Mouse (Mus musculus) neural tube, embryonic 14.5 days (tissue): Measurements from ENCODE around the gene Bex6. TPM values are rescaled to one million over a fixed set of nuclear protein-coding genes. Genes with fewer than 3 reads are reported as not detected.
A peak's percentile ranks its signal among the peaks of the same experiment; 100 is the strongest.

Experiments used
- ATAC-seq: fragments of 200-750 bp; cut with Nextera tagmentation; 2 replicates; pipeline ENCODE4 v1.8.0; 2017; ENCODE audit warnings: low read depth, mild to moderate bottlenecking, moderate TSS enrichment, moderate library complexity
- H3K27ac ChIP-seq: fragments of 300-500 bp; sonication (generic); 2 replicates; pipeline ENCODE4 v1.5.1; 2014; ENCODE audit warnings: low read depth, mild to moderate bottlenecking, control low read depth, low read length, moderate library complexity, mixed read lengths
- H3K27me3 ChIP-seq: fragments of 300-500 bp; sonication (generic); 2 replicates; pipeline ENCODE4 v1.6.1; 2014; ENCODE audit warnings: low read length; ENCODE audit not compliant: control insufficient read depth, insufficient read depth
- H3K36me3 ChIP-seq: fragments of 300-500 bp; sonication (generic); 2 replicates; pipeline ENCODE4 v1.6.1; 2014; ENCODE audit warnings: low read length, mixed read lengths; ENCODE audit not compliant: control insufficient read depth, insufficient read depth
- H3K4me1 ChIP-seq: fragments of 300-500 bp; sonication (generic); 2 replicates; pipeline ENCODE4 v1.6.1; 2014; ENCODE audit warnings: low read length; ENCODE audit not compliant: control insufficient read depth, insufficient read depth
- H3K4me2 ChIP-seq: fragments of 300-500 bp; sonication (generic); 2 replicates; pipeline ENCODE4 v1.6.1; 2014; ENCODE audit warnings: mild to moderate bottlenecking, low read depth, low read length, control low read depth
- H3K4me3 ChIP-seq: fragments of 300-500 bp; sonication (generic); 2 replicates; pipeline ENCODE4 v1.5.1; 2014; ENCODE audit warnings: low read depth, low read length, control low read depth, mixed read lengths
- H3K9ac ChIP-seq: fragments of 300-500 bp; sonication (generic); replicated peaks from 2 replicates; pipeline ENCODE4 v1.6.1; 2014; ENCODE audit warnings: low read depth, mild to moderate bottlenecking, control low read depth, low read length, mixed read lengths
- H3K9me3 ChIP-seq: fragments of 300-500 bp; sonication (generic); 2 replicates; pipeline ENCODE4 v1.6.1; 2016; ENCODE audit warnings: low read length; ENCODE audit not compliant: control insufficient read depth
- WGBS: fragments of 180-500 bp; shearing (Covaris S2); extraction: QIAGEN DNeasy Blood & Tissue Kit; methylation state at CpG from one replicate; pipeline ENCODE4 v1.1.7; 2014; 5-methylcytosine and 5-hydroxymethylcytosine counted together
- polyA plus RNA-seq: library from polyadenylated mRNA; unstranded; fragments of >200 nt; fragmentation: Nextera tagmentation; extraction: Ambion mirVana; gene quantifications from 2 replicates; pipeline ENCODE4 v1.2.1, GENCODE M21; 2014

Bex6 gene
- polyA plus RNA-seq, 1 experiment from 2014 or later = not detected

GRCm38 (mm10) chr16:32190011-32190441, 10.4 kb downstream of the Bex6 start:
- Histone ChIP-seq H3K36me3 (no peaks in the 10 kb centered on the region), H3K4me2 (no peak overlapping the region), H3K9me3 (no peaks in the 10 kb centered on the region), H3K9ac (no peak overlapping the region), H3K27ac (no peak overlapping the region), H3K4me3 (no peak overlapping the region), H3K4me1 (no peaks in the 10 kb centered on the region), H3K27me3 (no peaks in the 10 kb centered on the region)
- ATAC-seq = no peak
- WGBS = 80% methylated on average over 12 of the region's 12 CpGs

- H3K27ac ChIP-seq = peak overlapping the region; percentile 67
- ATAC-seq = peak; percentile 65; the same call in 1 of the 2 replicates
- H3K36me3 ChIP-seq = no peaks in the 10 kb centered on the region
- peak overlapping the region; percentile 30 for H3K4me2 ChIP-seq
- no peak overlapping the region for H3K4me3 ChIP-seq
- peaks cover 5% of the 10 kb centered on the region; the same call in 1 of the 2 replicates for H3K4me1 ChIP-seq
- WGBS = 53% methylated on average over 21 of the region's 21 CpGs
- no peaks in the 10 kb centered on the region for H3K27me3 ChIP-seq
- H3K9ac ChIP-seq = no peak overlapping the region
- no peaks in the 10 kb centered on the region for H3K9me3 ChIP-seq
Observed at GRCm38 (mm10) chr16:32200256-32201003, 20.8 kb downstream of the Bex6 start.

- H3K27me3 ChIP-seq = no peaks in the 10 kb centered on the region
- H3K9ac ChIP-seq = no peak overlapping the region
- ATAC-seq = no peak
- no peak overlapping the region for H3K4me3 ChIP-seq
- H3K36me3 ChIP-seq = no peaks in the 10 kb centered on the region
- 27% methylated on average over 9 of the region's 9 CpGs for WGBS
- peak overlapping the region; percentile 30 for H3K4me2 ChIP-seq
- H3K4me1 ChIP-seq = peaks cover 5% of the 10 kb centered on the region; the same call in 1 of the 2 replicates
- peak overlapping the region; percentile 67; the same call in 1 of the 2 replicates for H3K27ac ChIP-seq
- H3K9me3 ChIP-seq = no peaks in the 10 kb centered on the region
Observed at GRCm38 (mm10) chr16:32201004-32201325, 21.3 kb downstream of the Bex6 start.

- Histone ChIP-seq H3K36me3 (no peaks in the 10 kb centered on the region), H3K4me1 (peaks cover 5% of the 10 kb centered on the region; the same call in 1 of the 2 replicates), H3K4me3 (no peak overlapping the region), H3K9me3 (no peaks in the 10 kb centered on the region), H3K9ac (no peak overlapping the region), H3K27me3 (no peaks in the 10 kb centered on the region), H3K4me2 (no peak overlapping the region), H3K27ac (no peak overlapping the region)
- ATAC-seq = no peak
- 78% methylated on average over 6 of the region's 6 CpGs for WGBS
Observed at GRCm38 (mm10) chr16:32202681-32203080, 23.1 kb downstream of the Bex6 start.

GRCm38 (mm10) chr16:32204902-32205301, 25.3 kb downstream of the Bex6 start:
- Histone ChIP-seq H3K4me2 (no peak overlapping the region), H3K4me1 (peaks cover 5% of the 10 kb centered on the region; the same call in 1 of the 2 replicates), H3K9me3 (no peaks in the 10 kb centered on the region), H3K27ac (no peak overlapping the region), H3K27me3 (no peaks in the 10 kb centered on the region), H3K36me3 (no peaks in the 10 kb centered on the region), H3K4me3 (no peak overlapping the region), H3K9ac (no peak overlapping the region)
- ATAC-seq = no peak
- 63% methylated on average over 3 of the region's 3 CpGs for WGBS

GRCm38 (mm10) chr16:32214156-32214555, 34.5 kb downstream of the Bex6 start:
- Histone ChIP-seq H3K27me3 (no peaks in the 10 kb centered on the region), H3K9me3 (no peaks in the 10 kb centered on the region), H3K4me2 (no peak overlapping the region), H3K9ac (no peak overlapping the region), H3K4me3 (no peak overlapping the region), H3K4me1 (no peaks in the 10 kb centered on the region), H3K36me3 (no peaks in the 10 kb centered on the region), H3K27ac (no peak overlapping the region)
- no peak for ATAC-seq

GRCm38 (mm10) chr16:32214804-32215576, 35.4 kb downstream of the Bex6 start:
- Histone ChIP-seq H3K4me3 (no peak overlapping the region), H3K4me1 (no peaks in the 10 kb centered on the region), H3K27ac (no peak overlapping the region), H3K36me3 (no peaks in the 10 kb centered on the region), H3K9ac (no peak overlapping the region), H3K27me3 (no peaks in the 10 kb centered on the region), H3K4me2 (no peak overlapping the region), H3K9me3 (no peaks in the 10 kb centered on the region)
- no peak for ATAC-seq
- WGBS = 81% methylated on average over 17 of the region's 17 CpGs

GRCm38 (mm10) chr16:32221803-32222202, 42.2 kb downstream of the Bex6 start:
- no peak overlapping the region for H3K4me2 ChIP-seq
- no peak for ATAC-seq
- no peak overlapping the region for H3K27ac ChIP-seq
- no peaks in the 10 kb centered on the region for H3K4me1 ChIP-seq
- no peaks in the 10 kb centered on the region for H3K27me3 ChIP-seq
- no peaks in the 10 kb centered on the region for H3K9me3 ChIP-seq
- H3K4me3 ChIP-seq = no peak overlapping the region
- 84% methylated on average over 4 of the region's 4 CpGs for WGBS
- no peaks in the 10 kb centered on the region for H3K36me3 ChIP-seq
- no peak overlapping the region for H3K9ac ChIP-seq

- no peak overlapping the region for H3K9ac ChIP-seq
- no peaks in the 10 kb centered on the region for H3K4me1 ChIP-seq
- no peak overlapping the region for H3K4me3 ChIP-seq
- H3K9me3 ChIP-seq = no peaks in the 10 kb centered on the region
- H3K27ac ChIP-seq = no peak overlapping the region
- ATAC-seq = no peak
- H3K27me3 ChIP-seq = no peaks in the 10 kb centered on the region
- H3K36me3 ChIP-seq = no peaks in the 10 kb centered on the region
- no peak overlapping the region for H3K4me2 ChIP-seq
Observed at GRCm38 (mm10) chr16:32222399-32222798, 42.8 kb downstream of the Bex6 start.
